Mouse (Mus musculus) hindbrain, embryonic 10.5 days (tissue): ENCODE data around the gene Lbp. TPM values are rescaled to one million over a fixed set of nuclear protein-coding genes. Genes with fewer than 3 reads are reported as not detected.

Experiments used
- DNase-seq: peaks from one replicate; pipeline ENCODE4 v3.0.0-alpha.2; 2017; ENCODE audit warnings: low spot score
- H3K27ac ChIP-seq: fragments of 300-500 bp; sonication (generic); 2 replicates; pipeline ENCODE4 v1.5.1; 2016; ENCODE audit warnings: mild to moderate bottlenecking, moderate library complexity
- H3K27me3 ChIP-seq: fragments of 300-500 bp; sonication (generic); 2 replicates; pipeline ENCODE4 v1.6.1; 2016; ENCODE audit warnings: mild to moderate bottlenecking; ENCODE audit not compliant: poor library complexity, insufficient read depth, severe bottlenecking
- H3K36me3 ChIP-seq: fragments of 300-500 bp; sonication (generic); 2 replicates; pipeline ENCODE4 v1.6.1; 2016; ENCODE audit warnings: mild to moderate bottlenecking, moderate library complexity
- H3K4me1 ChIP-seq: fragments of 300-500 bp; sonication (generic); replicated peaks from 2 replicates; pipeline ENCODE4 v1.6.1; 2016; ENCODE audit warnings: mild to moderate bottlenecking
- H3K4me3 ChIP-seq: fragments of 300-500 bp; sonication (generic); 2 replicates; pipeline ENCODE4 v1.5.1; 2016; ENCODE audit warnings: mild to moderate bottlenecking, moderate library complexity
- H3K9me3 ChIP-seq: fragments of 300-500 bp; sonication (generic); 2 replicates; pipeline ENCODE4 v1.6.1; 2016; ENCODE audit warnings: mild to moderate bottlenecking, moderate library complexity
- WGBS: fragments of 180-500 bp; shearing (Covaris S2); methylation state at CpG from one replicate; pipeline ENCODE4 v1.1.7; 2016; 5-methylcytosine and 5-hydroxymethylcytosine counted together
- polyA plus RNA-seq: library from polyadenylated mRNA; unstranded; fragments of >200 nt; fragmentation: Nextera tagmentation; extraction: Ambion mirVana; gene quantifications from 2 replicates; pipeline ENCODE4 v1.2.1, GENCODE M21; 2016

Lbp gene
- polyA plus RNA-seq, 1 experiment from 2014 or later = 2.2 TPM

DNA sequence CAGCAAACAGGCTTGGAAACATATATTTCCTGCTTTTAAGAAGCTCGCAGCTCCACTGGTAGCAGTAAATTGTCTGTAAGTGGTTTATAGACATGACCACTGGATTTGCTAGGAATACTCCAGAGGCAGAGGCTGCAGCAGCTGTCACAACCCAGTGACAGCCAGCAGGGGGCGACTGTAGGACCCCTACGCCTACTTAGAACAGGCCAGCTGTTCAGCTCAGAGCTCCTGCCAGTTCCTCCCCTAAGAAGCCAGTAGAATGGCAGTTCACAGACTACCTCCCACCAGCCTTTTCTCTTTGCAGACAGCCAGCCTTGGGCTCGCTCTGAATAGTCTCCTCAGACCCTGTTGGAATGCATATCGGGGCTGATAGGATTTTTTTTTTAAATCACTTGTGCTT lies 10.7 kb downstream of the Lbp start:
- Histone ChIP-seq H3K27me3 (no peaks in the 10 kb centered on the region), H3K36me3 (no peaks in the 10 kb centered on the region), H3K4me3 (no peak overlapping the region), H3K9me3 (no peaks in the 10 kb centered on the region), H3K4me1 (peaks cover 5% of the 10 kb centered on the region), H3K27ac (no peak overlapping the region)
- WGBS = 15% methylated on average over 5 of the region's 5 CpGs
- DNase-seq = peak; percentile 76

DNA sequence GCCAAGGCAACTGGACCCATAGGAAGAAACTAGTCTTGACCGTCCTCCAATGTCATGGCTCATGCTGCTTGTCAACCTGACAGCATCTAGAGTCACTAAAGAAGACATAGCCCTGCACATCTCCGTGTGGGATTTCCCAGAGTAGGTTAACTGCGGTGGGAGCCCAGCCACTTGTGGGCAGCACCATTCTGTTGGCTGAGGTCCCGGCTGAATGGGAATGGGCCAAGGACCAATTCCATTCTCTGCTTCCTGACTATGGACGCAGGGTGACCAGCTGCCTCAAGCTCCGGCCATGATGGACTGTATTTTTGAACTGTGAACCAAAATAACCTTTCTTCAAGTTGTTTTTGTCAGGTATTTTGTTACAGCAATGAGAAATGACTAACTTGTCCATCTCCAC lies 15.3 kb downstream of the Lbp start:
- Histone ChIP-seq H3K4me3 (no peak overlapping the region), H3K9me3 (no peaks in the 10 kb centered on the region), H3K27me3 (no peaks in the 10 kb centered on the region), H3K4me1 (peaks cover 15% of the 10 kb centered on the region), H3K27ac (no peak overlapping the region), H3K36me3 (no peaks in the 10 kb centered on the region)
- 89% methylated on average over 6 of the region's 6 CpGs for WGBS
- no peak for DNase-seq

DNA sequence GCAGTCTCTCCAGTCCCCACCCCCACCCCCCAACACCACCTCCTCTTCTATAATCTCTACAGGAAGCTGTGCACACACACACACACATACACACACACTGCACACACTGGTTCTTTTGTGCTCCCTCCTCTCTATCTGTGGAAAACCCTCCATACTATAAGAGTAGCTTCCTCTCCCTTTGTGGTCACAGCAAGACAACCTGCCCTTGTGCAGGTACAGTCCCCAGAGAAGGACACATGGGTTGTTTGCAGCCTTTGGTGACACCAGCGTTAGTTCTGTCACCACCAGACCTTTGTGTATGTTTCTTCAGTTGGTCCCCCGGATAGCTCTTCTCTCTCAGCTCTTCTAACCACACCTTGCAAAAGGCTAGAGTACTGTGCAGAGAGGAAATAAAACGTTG lies 16.6 kb downstream of the Lbp start:
- no peak for DNase-seq
- Histone ChIP-seq H3K27me3 (no peaks in the 10 kb centered on the region), H3K9me3 (no peaks in the 10 kb centered on the region), H3K4me1 (peaks cover 10% of the 10 kb centered on the region; the same call in 1 of the 2 replicates), H3K4me3 (no peak overlapping the region), H3K36me3 (no peaks in the 10 kb centered on the region), H3K27ac (no peak overlapping the region)
- 76% methylated on average over 3 of the region's 3 CpGs for WGBS

DNA sequence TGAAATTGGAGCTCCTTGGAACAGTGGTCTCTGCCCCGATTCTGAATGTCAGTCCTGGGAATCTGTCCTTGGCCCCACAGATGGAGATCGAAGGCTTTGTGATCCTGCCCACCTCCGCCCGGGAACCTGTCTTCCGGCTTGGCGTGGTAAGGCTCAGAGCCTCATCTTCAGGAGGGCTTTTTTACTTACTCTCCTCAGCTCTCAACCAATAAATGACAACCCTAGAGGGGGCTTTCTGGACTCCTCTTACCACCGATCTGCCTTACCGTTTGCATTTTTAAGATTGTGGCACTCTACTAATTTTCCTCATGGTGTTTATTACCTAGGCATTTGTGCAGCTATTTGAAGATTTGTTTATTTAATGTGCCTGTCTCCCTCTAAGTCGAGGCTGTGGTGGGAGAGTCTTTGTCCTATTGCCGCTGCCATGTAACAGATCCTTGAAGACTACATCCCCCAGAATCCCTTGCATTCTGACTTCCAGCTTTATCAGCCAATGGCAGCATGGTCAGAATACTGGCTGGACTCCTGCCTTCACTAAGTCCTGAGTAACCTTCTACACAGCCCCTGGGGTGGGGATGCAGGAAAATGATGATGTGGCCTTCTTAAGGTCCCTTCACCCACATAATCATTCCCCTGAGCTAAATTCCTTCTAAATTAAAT lies 18.4 kb downstream of the Lbp start:
- Histone ChIP-seq H3K36me3 (no peaks in the 10 kb centered on the region), H3K4me3 (no peak overlapping the region), H3K4me1 (peaks cover 10% of the 10 kb centered on the region; the same call in 1 of the 2 replicates), H3K9me3 (no peaks in the 10 kb centered on the region), H3K27ac (peak overlapping the region; percentile 71), H3K27me3 (no peaks in the 10 kb centered on the region)
- WGBS = 62% methylated on average over 10 of the region's 10 CpGs
- DNase-seq = peak; percentile 34

DNA sequence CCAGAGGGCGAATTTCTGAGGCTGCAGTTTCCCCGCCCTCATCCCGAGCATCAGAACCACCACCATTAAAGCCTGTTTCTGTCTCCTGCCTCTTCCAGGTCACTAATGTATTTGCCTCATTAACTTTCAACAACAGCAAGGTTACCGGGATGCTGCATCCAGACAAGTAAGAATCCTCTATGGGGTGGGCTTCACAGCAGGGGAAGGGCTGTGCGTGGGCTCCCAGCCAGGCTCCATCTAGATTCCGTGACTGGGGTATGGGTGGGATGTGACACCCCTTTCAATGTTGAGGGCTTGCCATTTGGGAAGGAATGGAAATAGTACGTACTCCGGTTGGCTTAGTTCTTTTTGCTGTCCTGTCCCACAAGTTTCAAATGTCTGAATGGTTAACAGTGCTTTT lies 19.3 kb downstream of the Lbp start:
- WGBS = 61% methylated on average over 8 of the region's 8 CpGs
- no peak overlapping the region for H3K4me3 ChIP-seq
- no peaks in the 10 kb centered on the region for H3K27me3 ChIP-seq
- H3K9me3 ChIP-seq = no peaks in the 10 kb centered on the region
- DNase-seq = no peak
- no peak overlapping the region for H3K27ac ChIP-seq
- peaks cover 10% of the 10 kb centered on the region; the same call in 1 of the 2 replicates for H3K4me1 ChIP-seq
- no peaks in the 10 kb centered on the region for H3K36me3 ChIP-seq

DNA sequence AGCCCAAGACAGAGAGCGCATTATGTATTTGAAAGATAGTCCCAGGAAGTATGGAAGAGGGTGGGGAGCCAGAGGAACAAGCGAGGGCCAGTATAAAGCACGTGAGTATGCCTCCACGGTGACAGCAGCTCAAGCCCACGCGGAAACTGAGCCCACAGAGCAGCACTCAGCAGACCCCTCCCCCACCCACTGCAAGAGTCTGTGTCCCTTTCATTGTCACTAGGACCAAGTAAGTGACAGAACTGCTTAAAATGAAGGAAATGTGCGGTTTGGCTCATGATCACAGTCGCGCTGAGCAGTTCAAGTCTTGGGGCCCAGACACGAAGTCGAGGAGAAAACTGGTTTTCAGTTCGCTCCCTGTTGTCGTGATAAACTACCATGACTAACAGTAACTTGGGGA lies 28.1 kb downstream of the Lbp start:
- peaks cover 13% of the 10 kb centered on the region; the same call in 1 of the 2 replicates for H3K4me1 ChIP-seq
- no peak for DNase-seq
- H3K27me3 ChIP-seq = no peaks in the 10 kb centered on the region
- no peak overlapping the region for H3K27ac ChIP-seq
- H3K4me3 ChIP-seq = no peak overlapping the region
- 88% methylated on average over 13 of the region's 13 CpGs for WGBS
- H3K36me3 ChIP-seq = no peaks in the 10 kb centered on the region
- H3K9me3 ChIP-seq = no peaks in the 10 kb centered on the region

DNA sequence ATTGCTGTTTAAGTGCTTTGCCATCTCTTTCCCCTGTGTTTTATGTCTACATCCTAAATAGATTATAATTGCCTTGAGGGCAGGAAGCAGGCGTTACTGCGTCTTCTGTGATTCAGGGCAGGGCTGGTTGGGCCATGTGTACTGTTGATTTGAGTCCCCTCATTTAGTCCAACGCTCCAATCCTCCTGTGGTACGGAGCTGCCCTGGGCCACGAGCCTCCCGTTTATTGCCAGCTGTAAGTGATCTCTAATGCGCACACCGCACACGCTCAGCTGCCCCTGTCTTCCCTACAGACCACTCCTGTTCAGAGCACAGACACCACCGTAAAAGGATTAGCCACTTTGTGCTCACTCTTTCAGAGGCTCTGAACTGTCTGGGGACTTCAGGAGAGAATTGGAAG lies 31.4 kb downstream of the Lbp start:
- no peak overlapping the region for H3K4me3 ChIP-seq
- H3K9me3 ChIP-seq = no peaks in the 10 kb centered on the region
- no peaks in the 10 kb centered on the region for H3K27me3 ChIP-seq
- 78% methylated on average over 10 of the region's 10 CpGs for WGBS
- H3K27ac ChIP-seq = 0 out of 2 replicates have a peak overlapping the region, but pooled peaks have one; percentile 35
- no peak for DNase-seq
- no peaks in the 10 kb centered on the region for H3K36me3 ChIP-seq
- peaks cover 13% of the 10 kb centered on the region; the same call in 1 of the 2 replicates for H3K4me1 ChIP-seq

DNA sequence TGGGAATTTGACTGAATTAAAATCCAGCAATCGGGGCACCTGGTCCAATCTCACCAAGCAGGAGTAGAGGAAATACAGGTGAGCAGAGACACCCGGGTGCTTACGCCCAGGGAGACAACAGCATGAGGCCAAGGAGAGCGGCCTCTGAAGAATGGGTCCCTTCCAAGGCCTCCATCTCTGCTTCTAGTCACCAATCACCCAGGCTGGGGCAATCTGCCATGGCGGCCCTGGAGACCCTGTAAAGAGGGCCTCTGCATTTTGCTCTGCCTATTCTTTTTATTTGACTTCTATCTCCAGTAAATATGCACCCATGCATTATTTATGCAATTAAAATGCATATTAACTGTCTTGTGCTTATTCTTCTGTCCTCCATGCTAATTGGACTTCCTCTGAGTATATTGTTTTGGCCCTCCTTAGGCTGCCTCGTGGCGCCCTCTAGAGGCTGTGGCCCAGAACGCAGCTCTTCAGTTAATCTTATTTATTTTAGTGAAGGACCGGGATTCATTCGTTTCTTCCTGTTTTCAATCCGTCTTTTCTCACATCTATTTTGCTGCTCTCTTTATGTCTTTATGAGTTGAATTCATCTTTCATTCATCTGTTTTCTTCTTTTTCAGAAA lies 33.8 kb downstream of the Lbp start:
- peak; percentile 71 for DNase-seq
- no peak overlapping the region for H3K27ac ChIP-seq

DNA sequence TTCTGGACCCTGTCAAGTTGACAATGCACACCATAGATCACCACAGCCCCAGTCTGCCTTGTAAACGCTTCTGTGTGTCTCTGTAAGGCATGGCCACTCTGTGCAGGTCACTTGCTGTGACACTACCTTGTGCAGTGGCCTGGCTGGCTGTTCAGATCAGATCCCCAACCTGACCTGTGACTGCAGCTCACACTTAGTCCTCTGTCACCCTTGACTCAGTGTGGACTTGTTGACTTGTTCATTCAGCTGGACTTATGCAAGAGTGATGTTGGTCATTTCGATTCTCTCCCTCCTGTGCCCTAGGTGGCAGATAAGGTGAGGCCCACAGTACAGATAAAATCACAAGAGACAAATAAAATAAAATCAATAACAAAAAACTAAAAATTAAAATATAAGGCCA lies 35.0 kb downstream of the Lbp start:
- DNase-seq = no peak
- H3K27me3 ChIP-seq = no peaks in the 10 kb centered on the region
- no peak overlapping the region for H3K4me3 ChIP-seq
- H3K27ac ChIP-seq = no peak overlapping the region
- no peaks in the 10 kb centered on the region for H3K9me3 ChIP-seq
- H3K4me1 ChIP-seq = peaks cover 8% of the 10 kb centered on the region
- no peaks in the 10 kb centered on the region for H3K36me3 ChIP-seq
- WGBS = 75% methylated on average over 2 of the region's 2 CpGs

More for the DNA sequence above, 33.8 kb downstream of the Lbp start:
- H3K27me3 ChIP-seq = no peaks in the 10 kb centered on the region
- H3K4me1 ChIP-seq = peaks cover 15% of the 10 kb centered on the region
- no peaks in the 10 kb centered on the region for H3K36me3 ChIP-seq
- no peaks in the 10 kb centered on the region for H3K9me3 ChIP-seq
- WGBS = 40% methylated on average over 11 of the region's 11 CpGs
- H3K4me3 ChIP-seq = no peak overlapping the region

DNA sequence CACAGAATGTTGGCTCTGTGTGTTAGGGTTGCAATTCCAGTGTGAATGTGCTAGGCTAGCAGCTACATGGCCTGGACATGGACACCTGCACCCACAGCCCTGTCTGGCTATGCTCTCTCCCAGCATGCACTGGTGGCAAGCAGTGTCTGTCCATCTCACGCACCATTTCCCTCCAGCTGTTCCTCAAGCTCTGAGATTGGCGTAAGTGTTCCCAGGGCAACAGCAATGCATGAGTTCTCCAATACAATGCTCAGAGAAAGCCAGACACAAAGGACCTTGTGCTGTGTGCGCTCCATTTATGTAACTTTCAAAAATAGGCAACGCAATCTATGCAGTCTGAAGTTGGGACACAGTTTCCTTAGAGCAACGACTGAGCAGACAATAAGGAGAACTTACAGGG lies 37.2 kb downstream of the Lbp start:
- Histone ChIP-seq H3K27ac (peak overlapping the region; percentile 85), H3K27me3 (no peaks in the 10 kb centered on the region), H3K4me3 (no peak overlapping the region), H3K4me1 (peaks cover 7% of the 10 kb centered on the region), H3K9me3 (no peaks in the 10 kb centered on the region), H3K36me3 (no peaks in the 10 kb centered on the region)
- 40% methylated on average over 5 of the region's 5 CpGs for WGBS
- DNase-seq = peak; percentile 73

DNA sequence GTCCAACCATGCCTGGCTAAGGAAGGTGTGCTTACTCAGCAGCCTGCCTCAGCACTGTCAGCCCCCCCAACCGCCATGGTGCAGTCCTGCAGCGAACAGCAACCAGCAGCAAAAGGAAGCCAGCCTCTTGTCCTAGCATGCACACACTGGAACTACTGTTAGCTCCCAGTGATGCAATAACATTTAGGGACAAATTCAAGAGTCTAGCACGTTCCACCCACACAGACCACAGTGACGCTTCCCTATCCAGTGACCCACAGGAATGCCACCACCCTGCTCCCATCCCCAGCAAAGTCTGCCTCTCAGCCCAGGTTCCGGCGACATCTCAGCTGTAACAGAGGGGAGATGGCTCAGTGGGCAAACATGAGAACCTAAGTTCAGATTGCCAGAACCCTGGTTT lies 40.2 kb downstream of the Lbp start:
- DNase-seq = no peak
- WGBS = 80% methylated on average over 6 of the region's 6 CpGs
- Histone ChIP-seq H3K27ac (no peak overlapping the region), H3K9me3 (no peaks in the 10 kb centered on the region), H3K27me3 (no peaks in the 10 kb centered on the region), H3K4me3 (no peak overlapping the region), H3K36me3 (peaks cover 3% of the 10 kb centered on the region), H3K4me1 (peaks cover 10% of the 10 kb centered on the region)

DNA sequence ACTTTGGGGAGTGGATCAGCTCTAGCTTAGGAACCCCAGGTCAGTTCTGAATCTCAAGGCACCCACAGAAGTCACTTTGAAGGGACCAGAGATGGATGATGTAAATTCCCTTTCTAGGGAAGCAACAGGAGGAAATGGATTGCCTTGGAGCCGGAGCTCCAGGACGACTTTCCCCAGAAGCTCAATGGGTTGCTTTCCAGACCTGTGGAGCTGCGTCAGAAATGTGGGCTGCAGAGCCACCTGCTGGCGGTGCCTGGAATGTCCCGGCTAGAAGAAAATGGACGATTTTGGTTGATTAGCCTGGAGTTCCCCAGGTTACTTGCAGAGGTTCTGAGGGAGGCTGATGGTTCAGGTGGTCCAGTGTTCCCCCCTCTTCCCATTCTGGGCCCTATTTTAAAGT lies 41.6 kb downstream of the Lbp start:
- Histone ChIP-seq H3K4me1 (peaks cover 14% of the 10 kb centered on the region), H3K27me3 (no peaks in the 10 kb centered on the region), H3K4me3 (no peak overlapping the region), H3K27ac (no peak overlapping the region), H3K9me3 (no peaks in the 10 kb centered on the region), H3K36me3 (peaks cover 17% of the 10 kb centered on the region)
- DNase-seq = peak; percentile 82
- 8% methylated on average over 6 of the region's 6 CpGs for WGBS

DNA sequence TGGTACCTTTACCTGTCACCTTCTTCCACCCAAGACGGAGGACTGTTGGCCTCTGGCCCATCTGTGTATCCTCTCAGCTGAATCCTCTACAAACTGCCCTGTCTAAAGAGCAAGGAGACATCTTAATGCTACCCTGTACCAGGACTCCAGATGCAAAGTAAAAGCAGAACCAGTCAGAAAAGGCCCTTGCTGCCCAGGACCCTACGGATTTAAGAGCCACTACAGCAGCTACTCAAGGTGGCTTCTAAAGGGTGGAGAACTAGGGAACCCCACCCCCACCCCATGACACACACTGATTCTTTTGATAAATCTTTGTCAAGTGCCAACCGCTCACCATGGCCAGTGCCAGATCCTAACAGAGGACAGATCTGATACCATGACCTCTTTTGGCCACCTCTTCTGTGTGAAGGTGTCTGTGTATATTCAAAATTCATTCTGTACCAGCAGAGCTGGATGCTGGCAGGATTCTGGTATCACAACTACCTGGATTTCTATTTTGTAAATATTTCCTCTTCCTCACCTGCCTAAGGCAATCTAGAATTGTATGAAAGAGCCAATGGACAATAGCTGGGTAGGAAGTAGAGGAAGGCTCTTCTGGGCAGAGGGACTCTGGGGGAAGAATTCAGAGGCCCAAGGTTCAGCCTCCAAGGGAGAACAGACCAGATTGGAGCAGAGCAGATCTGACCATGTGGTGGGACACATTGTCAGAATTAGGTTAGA lies 46.7 kb downstream of the Lbp start:
- no peak overlapping the region for H3K4me3 ChIP-seq
- no peak overlapping the region for H3K27ac ChIP-seq
- WGBS = 84% methylated on average over 3 of the region's 3 CpGs
- peaks cover 7% of the 10 kb centered on the region for H3K4me1 ChIP-seq
- no peaks in the 10 kb centered on the region for H3K9me3 ChIP-seq
- no peak for DNase-seq
- H3K27me3 ChIP-seq = no peaks in the 10 kb centered on the region
- H3K36me3 ChIP-seq = peaks cover 68% of the 10 kb centered on the region
